Mouse (Mus musculus) intestine, embryonic 14.5 days (tissue): ENCODE measurements at regions not wholly inside any gene's neighbourhood (a gene's known extent, or its start where the extent isn't known, plus 50 kb on each side); places are given as distances from the start of the nearest gene placed in this dataset.

Source experiments
- ATAC-seq: fragments of 200-750 bp; cut with Nextera tagmentation; replicated peaks from 2 replicates; pipeline ENCODE4 v1.8.0; 2017; ENCODE audit warnings: low read depth, moderate number of reproducible peaks, moderate TSS enrichment, moderate library complexity; ENCODE audit not compliant: low FRiP score, low TSS enrichment
- DNase-seq: peaks from one replicate; pipeline ENCODE4 v3.0.0-alpha.2; 2018; ENCODE audit warnings: low spot score
- H3K27ac ChIP-seq: fragments of 300-500 bp; sonication (generic); 2 replicates; pipeline ENCODE4 v1.5.1; 2014; ENCODE audit warnings: low read depth, mild to moderate bottlenecking, control low read depth
- H3K27me3 ChIP-seq: fragments of 300-500 bp; sonication (generic); replicated peaks from 2 replicates; pipeline ENCODE4 v1.6.1; 2014; ENCODE audit warnings: low read length, control low read depth; ENCODE audit not compliant: control insufficient read depth, insufficient read depth
- H3K36me3 ChIP-seq: fragments of 300-500 bp; sonication (generic); 2 replicates; pipeline ENCODE4 v1.6.1; 2014; ENCODE audit warnings: low read length, control low read depth; ENCODE audit not compliant: control insufficient read depth, insufficient read depth
- H3K4me1 ChIP-seq: fragments of 300-500 bp; sonication (generic); replicated peaks from 2 replicates; pipeline ENCODE4 v1.6.1; 2014; ENCODE audit warnings: low read length, control low read depth, mixed read lengths; ENCODE audit not compliant: control insufficient read depth, insufficient read depth
- H3K4me2 ChIP-seq: fragments of 300-500 bp; sonication (generic); 2 replicates; pipeline ENCODE4 v1.6.1; 2014; ENCODE audit warnings: low read length
- H3K4me3 ChIP-seq: fragments of 300-500 bp; sonication (generic); 2 replicates; pipeline ENCODE4 v1.5.1; 2014; ENCODE audit warnings: low read depth, low read length, control low read depth, mixed read lengths
- H3K9ac ChIP-seq: fragments of 300-500 bp; sonication (generic); 2 replicates; pipeline ENCODE4 v1.6.1; 2014; ENCODE audit warnings: mild to moderate bottlenecking, low read length
- H3K9me3 ChIP-seq: fragments of 300-500 bp; sonication (generic); 2 replicates; pipeline ENCODE4 v1.6.1; 2016; ENCODE audit warnings: low read length, control low read depth; ENCODE audit not compliant: control insufficient read depth
- WGBS: fragments of 180-500 bp; shearing (Covaris S2); extraction: QIAGEN DNeasy Blood & Tissue Kit; methylation state at CpG from one replicate; pipeline ENCODE4 v1.1.7; 2014; 5-methylcytosine and 5-hydroxymethylcytosine counted together

DNA sequence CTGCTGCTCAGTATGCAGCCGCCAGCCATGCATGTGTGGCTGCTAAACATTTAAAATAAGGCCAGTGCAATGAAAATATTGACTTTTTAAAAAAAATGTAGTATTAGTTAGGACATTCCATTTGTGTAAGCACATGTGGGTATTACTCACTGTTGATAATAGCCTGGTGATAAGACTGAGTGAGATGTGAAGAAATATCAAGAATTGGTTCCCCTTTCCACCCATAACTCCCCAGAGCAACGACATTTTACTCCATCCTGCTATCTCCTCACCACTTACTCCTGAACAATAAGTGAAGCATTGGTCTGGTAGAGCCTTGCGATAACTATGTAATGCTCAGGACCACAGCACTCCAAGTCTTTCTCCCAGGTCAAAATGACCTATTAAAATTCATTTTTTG, 178.2 kb downstream of the Enc1 start:
- H3K4me3 ChIP-seq, result no peak overlapping the region
- no peak overlapping the region for H3K27ac ChIP-seq
- H3K4me1 ChIP-seq, result 0 out of 2 replicates have a peak, but pooled peaks cover 3% of the 10 kb centered on the region
- no peak overlapping the region for H3K9ac ChIP-seq
- no peak overlapping the region for H3K4me2 ChIP-seq
- ATAC-seq (no peak), DNase-seq (no peak)
- WGBS, result 83% methylated on average over 3 of the region's 3 CpGs
- H3K27me3 ChIP-seq, result no peaks in the 10 kb centered on the region
- no peaks in the 10 kb centered on the region for H3K9me3 ChIP-seq
- no peaks in the 10 kb centered on the region for H3K36me3 ChIP-seq

DNA sequence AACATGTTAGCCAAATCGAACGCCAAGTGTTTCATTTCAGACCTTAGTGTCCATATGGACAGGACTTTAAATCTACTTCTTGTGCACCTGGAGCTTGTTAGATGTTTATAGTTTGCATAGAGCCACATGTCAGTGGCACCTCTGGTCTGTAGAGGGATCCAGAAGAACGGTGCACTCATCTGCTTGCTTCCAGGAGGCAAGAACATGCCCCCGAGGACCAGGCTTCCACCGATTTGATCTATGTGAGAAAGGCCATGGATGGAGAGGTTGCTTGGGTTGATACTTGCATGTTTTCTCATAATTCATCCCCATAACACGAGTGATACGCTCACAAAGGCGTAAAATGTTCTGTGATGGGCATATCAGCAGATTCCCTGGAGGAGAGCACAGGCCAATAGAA, 177.8 kb downstream of the Enc1 start:
- ATAC-seq, result no peak

DNA sequence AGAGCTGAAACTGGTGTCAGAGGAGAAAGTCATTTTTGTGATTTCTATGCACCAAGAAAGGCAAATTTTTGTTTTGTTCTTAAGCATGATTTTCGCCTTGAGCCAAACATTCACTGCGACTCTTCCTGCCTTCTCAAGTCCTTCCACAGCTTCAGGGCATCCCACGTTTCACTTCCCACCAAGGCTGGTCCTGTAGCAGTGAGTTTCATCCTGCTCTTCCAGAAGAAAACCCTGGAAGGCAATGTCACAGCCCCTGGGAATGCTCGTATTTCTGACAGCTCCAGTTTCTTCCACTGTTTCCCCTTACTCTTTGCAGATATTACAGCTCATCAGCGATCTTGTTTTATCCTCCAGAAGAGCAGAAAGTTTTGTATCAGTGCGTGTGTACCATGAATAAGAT, 177.2 kb downstream of the Enc1 start:
- H3K9ac ChIP-seq, result no peak overlapping the region
- no peak overlapping the region for H3K4me3 ChIP-seq
- H3K27ac ChIP-seq, result no peak overlapping the region
- H3K27me3 ChIP-seq, result no peaks in the 10 kb centered on the region
- H3K4me1 ChIP-seq, result no peaks in the 10 kb centered on the region
- ATAC-seq, result no peak
- no peak for DNase-seq
- no peaks in the 10 kb centered on the region for H3K36me3 ChIP-seq
- WGBS, result 77% methylated on average over 6 of the region's 6 CpGs
- H3K9me3 ChIP-seq, result no peaks in the 10 kb centered on the region
- no peak overlapping the region for H3K4me2 ChIP-seq

More for the DNA sequence above, 177.8 kb downstream of the Enc1 start:
- DNase-seq, result no peak
- H3K4me2 ChIP-seq, result no peak overlapping the region
- H3K4me1 ChIP-seq, result no peaks in the 10 kb centered on the region
- no peaks in the 10 kb centered on the region for H3K36me3 ChIP-seq
- H3K27me3 ChIP-seq, result no peaks in the 10 kb centered on the region
- H3K27ac ChIP-seq, result no peak overlapping the region
- H3K4me3 ChIP-seq, result no peak overlapping the region
- WGBS, result 78% methylated on average over 8 of the region's 8 CpGs
- H3K9me3 ChIP-seq, result no peaks in the 10 kb centered on the region
- H3K9ac ChIP-seq, result no peak overlapping the region

DNA sequence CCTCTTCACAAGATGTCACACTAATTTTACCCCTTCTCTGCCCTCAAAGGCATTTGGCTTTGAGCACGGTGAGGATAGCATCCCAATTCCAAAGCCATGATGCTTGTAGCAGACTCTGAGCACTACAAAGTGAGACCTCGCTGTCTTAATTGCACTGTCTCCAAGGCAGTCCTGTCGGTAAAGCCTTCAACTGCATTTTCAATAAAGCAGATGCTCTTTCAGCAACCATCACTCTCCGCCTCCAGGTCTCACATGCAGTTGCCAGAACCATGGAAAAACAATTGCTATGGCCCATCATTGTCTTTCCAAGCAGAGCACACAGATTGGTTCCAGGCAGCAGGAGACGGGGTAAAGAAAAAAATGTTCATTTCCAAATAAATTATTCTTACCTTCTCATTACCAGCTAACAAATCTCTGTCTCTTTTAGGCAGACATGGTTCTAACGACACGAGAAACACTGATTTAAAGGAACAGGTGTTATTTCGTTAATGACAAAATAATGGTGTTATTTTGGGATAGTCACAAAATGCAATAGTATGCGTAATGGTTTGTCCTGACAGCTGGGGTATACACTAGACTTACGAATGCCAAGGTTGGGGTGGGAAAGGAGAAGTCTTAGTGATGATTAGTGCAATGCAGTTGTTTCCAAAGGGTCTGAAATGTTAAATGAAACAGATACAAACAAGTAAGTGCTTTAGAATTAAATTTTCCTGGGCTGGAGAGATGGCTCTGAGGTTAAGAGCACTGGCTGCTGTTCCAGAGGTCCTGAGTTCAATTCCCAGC, 175.2 kb downstream of the Enc1 start:
- Histone ChIP-seq H3K4me3 (no peak overlapping the region), H3K4me2 (no peak overlapping the region), H3K9ac (no peak overlapping the region), H3K27ac (no peak overlapping the region), H3K27me3 (no peaks in the 10 kb centered on the region), H3K4me1 (no peaks in the 10 kb centered on the region), H3K9me3 (no peaks in the 10 kb centered on the region), H3K36me3 (no peaks in the 10 kb centered on the region)
- 71% methylated on average over 10 of the region's 10 CpGs for WGBS
- DNase-seq (no peak), ATAC-seq (no peak)

DNA sequence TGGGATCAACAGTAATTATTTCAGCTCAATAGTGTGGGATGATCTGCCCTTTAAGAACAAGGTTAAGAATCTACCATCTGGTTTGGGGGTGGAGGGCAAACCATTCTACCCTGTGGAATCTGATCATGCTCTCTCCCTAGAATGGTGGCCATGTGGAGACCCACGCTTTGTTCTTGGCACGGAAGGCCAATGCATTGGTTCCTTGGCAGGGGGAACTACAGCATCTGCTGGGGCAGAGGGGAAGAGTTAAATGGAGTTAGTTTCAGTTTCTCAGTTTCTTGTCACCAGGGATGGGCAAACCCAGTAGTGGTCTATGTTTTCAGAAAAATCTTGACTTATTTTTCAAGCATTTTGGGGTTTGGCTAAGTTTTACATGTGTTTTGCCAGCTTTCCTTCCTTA, 174.5 kb downstream of the Enc1 start:
- no peak for ATAC-seq
- Histone ChIP-seq H3K27ac (no peak overlapping the region), H3K27me3 (no peaks in the 10 kb centered on the region), H3K36me3 (no peaks in the 10 kb centered on the region), H3K4me2 (no peak overlapping the region), H3K9me3 (no peaks in the 10 kb centered on the region), H3K9ac (no peak overlapping the region), H3K4me3 (no peak overlapping the region), H3K4me1 (no peaks in the 10 kb centered on the region)
- no peak for DNase-seq
- 94% methylated on average over 2 of the region's 2 CpGs for WGBS

DNA sequence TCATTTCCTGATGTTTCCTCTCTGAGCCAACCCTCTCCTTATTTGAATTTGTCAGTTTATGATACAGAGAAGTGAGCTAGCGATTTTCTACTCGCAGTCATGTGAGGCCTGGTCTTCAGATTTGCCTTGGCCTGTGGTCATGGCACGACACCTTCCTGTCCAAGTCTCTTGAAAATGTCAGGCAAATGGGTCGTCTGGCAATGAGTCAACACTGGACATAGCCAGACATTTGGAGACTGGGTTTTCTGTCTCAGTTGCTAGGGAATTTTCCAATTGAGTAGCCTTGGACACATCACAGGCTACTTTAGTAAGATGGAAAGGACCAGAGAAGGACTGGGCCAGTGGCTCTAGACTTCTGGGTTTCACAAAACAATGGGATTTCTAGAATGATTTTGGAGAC, 171.2 kb downstream of the Enc1 start:
- no peak overlapping the region for H3K4me2 ChIP-seq
- 79% methylated on average over 4 of the region's 4 CpGs for WGBS
- no peak overlapping the region for H3K9ac ChIP-seq
- H3K4me1 ChIP-seq, result 0 out of 2 replicates have a peak, but pooled peaks cover 3% of the 10 kb centered on the region
- no peak overlapping the region for H3K4me3 ChIP-seq
- no peaks in the 10 kb centered on the region for H3K36me3 ChIP-seq
- DNase-seq, result no peak
- ATAC-seq, result no peak
- H3K9me3 ChIP-seq, result no peaks in the 10 kb centered on the region
- no peaks in the 10 kb centered on the region for H3K27me3 ChIP-seq
- no peak overlapping the region for H3K27ac ChIP-seq

DNA sequence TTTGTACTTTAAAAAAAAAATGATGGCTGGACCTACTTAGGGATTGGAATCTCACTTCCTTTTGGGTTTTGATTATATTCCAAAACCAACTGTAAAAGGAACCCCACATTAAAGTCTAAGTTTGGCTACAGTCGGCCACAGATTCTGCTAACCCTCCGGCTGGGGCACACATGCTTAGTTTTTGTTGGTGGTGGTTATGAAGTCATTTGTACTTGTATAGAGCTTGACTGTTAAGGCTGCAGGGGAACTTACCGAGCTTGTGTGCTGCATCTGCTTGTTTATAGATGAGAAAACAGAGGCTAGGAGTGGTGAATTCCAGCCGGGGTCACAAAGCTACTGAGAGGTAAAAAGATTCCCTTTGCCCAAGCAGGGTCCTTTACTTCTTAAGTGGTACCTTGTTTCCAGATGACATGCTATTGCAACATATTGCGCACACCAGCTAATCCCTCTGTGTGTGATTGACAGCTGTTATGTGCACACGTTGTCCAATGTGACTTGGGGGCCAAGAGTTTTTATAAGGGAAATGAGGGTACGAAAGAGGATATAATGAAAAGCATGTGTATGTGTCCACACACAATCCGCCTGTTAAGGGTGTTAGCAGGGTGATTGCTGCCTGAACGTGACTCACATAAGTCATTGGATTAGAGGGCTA, 169.8 kb downstream of the Enc1 start:
- DNase-seq, result no peak
- no peaks in the 10 kb centered on the region for H3K9me3 ChIP-seq
- WGBS, result 73% methylated on average over 9 of the region's 9 CpGs
- no peaks in the 10 kb centered on the region for H3K36me3 ChIP-seq
- H3K4me2 ChIP-seq, result no peak overlapping the region
- H3K27me3 ChIP-seq, result no peaks in the 10 kb centered on the region
- no peak overlapping the region for H3K27ac ChIP-seq
- H3K4me1 ChIP-seq, result 0 out of 2 replicates have a peak, but pooled peaks cover 3% of the 10 kb centered on the region
- no peak for ATAC-seq
- H3K4me3 ChIP-seq, result no peak overlapping the region
- no peak overlapping the region for H3K9ac ChIP-seq

DNA sequence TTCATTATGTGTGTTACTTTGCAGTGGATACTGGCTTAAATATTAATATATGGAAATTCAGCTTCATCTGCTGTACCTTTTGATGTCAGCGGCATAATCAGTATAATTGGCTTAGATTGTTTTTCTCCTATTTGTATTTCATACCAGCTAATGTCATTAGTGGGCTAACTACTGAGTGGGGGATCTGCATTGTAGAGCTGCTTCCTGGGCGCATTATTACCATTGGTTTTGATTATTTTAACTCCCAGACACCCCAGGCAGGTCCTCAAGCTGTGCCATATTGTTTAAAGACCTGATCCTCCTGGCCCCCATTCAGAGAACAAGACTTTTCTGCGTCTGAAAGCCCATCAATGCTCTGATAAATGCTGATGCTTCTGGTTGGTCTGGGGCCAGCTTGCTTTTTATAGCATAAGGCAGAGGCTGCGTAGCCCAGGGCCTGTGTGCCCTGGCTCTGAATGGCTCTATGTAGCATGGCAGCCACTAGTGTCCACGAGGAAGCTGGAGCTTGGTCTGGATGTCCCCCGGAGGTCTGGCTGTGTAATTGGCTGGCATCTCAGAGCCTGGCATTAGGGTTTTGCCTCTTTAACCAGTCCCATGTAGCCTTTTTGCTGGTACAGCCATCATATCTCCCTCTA, 169.1 kb downstream of the Enc1 start:
- no peak for ATAC-seq
- WGBS, result 72% methylated on average over 6 of the region's 6 CpGs

More for the DNA sequence above, 169.1 kb downstream of the Enc1 start:
- Histone ChIP-seq H3K9me3 (no peaks in the 10 kb centered on the region), H3K4me3 (no peak overlapping the region), H3K27me3 (no peaks in the 10 kb centered on the region), H3K4me1 (0 out of 2 replicates have a peak, but pooled peaks cover 3% of the 10 kb centered on the region), H3K36me3 (no peaks in the 10 kb centered on the region), H3K4me2 (no peak overlapping the region), H3K9ac (no peak overlapping the region), H3K27ac (no peak overlapping the region)
- no peak for DNase-seq
